Mouse (Mus musculus): ENCODE results near the gene B4galt4.
"Not testable (repeated sequence)": the region's sequence is repeated elsewhere in the genome, so short reads cannot be mapped to it uniquely, and the experiment has no call there.

- not testable (repeated sequence) for TF ChIP-seq CTCF (IDR thresholded peaks at IDR 0.05; ENCODE audit: control insufficient read depth, insufficient read depth, insufficient replicate concordance, low read depth, low read length); POLR2A (IDR thresholded peaks at IDR 0.05; ENCODE audit: control insufficient read depth, low read depth, low read length)
These were observed 27.9 kb upstream of the B4galt4 start for GRCm38 (mm10) chr16:38714259-38714526.
